Mouse (Mus musculus) heart, embryonic 16.5 days (tissue): ENCODE data around the gene Mov10l1. TPM values are rescaled to one million over a fixed set of nuclear protein-coding genes. Genes with fewer than 3 reads are reported as not detected.

Experiments
- ATAC-seq: fragments of 200-750 bp; cut with Nextera tagmentation; replicated peaks from 2 replicates; pipeline ENCODE4 v1.8.0; 2017; ENCODE audit warnings: moderate number of reproducible peaks; ENCODE audit not compliant: insufficient read depth, low FRiP score; ENCODE audit errors: extremely low read depth
- H3K27ac ChIP-seq: fragments of 300-500 bp; sonication (generic); 2 replicates; pipeline ENCODE4 v1.5.1; 2014; ENCODE audit warnings: mild to moderate bottlenecking, low read length, control low read depth, moderate library complexity
- H3K27me3 ChIP-seq: fragments of 300-500 bp; sonication (generic); 2 replicates; pipeline ENCODE4 v1.6.1; 2014; ENCODE audit warnings: low read length, mixed read lengths; ENCODE audit not compliant: control insufficient read depth, insufficient read depth
- H3K36me3 ChIP-seq: fragments of 300-500 bp; sonication (generic); 2 replicates; pipeline ENCODE4 v1.6.1; 2014; ENCODE audit not compliant: control insufficient read depth, insufficient read depth
- H3K4me1 ChIP-seq: fragments of 300-500 bp; sonication (generic); 2 replicates; pipeline ENCODE4 v1.6.1; 2014; ENCODE audit warnings: low read length, mixed read lengths; ENCODE audit not compliant: control insufficient read depth, insufficient read depth
- H3K4me2 ChIP-seq: fragments of 300-500 bp; sonication (generic); 2 replicates; pipeline ENCODE4 v1.6.1; 2014; ENCODE audit warnings: low read depth, mild to moderate bottlenecking, control low read depth, low read length
- H3K4me3 ChIP-seq: fragments of 300-500 bp; sonication (generic); 2 replicates; pipeline ENCODE4 v1.5.1; 2014; ENCODE audit warnings: mild to moderate bottlenecking, control low read depth, low read length
- H3K9ac ChIP-seq: fragments of 300-500 bp; sonication (generic); 2 replicates; pipeline ENCODE4 v1.6.1; 2014; ENCODE audit warnings: low read length, control low read depth
- H3K9me3 ChIP-seq: fragments of 300-500 bp; sonication (generic); replicated peaks from 2 replicates; pipeline ENCODE4 v1.6.1; 2016; ENCODE audit warnings: low read length; ENCODE audit not compliant: control insufficient read depth
- WGBS: fragments of 180-500 bp; shearing (Covaris S2); extraction: QIAGEN DNeasy Blood & Tissue Kit; methylation state at CpG from one replicate; pipeline ENCODE4 v1.1.7; 2014; 5-methylcytosine and 5-hydroxymethylcytosine counted together
- polyA plus RNA-seq: library from polyadenylated mRNA; unstranded; fragments of >200 nt; fragmentation: Nextera tagmentation; extraction: Ambion mirVana; gene quantifications from 2 replicates; pipeline ENCODE4 v1.2.1, GENCODE M21; 2015

Gene Mov10l1
- polyA plus RNA-seq, 1 experiment from 2014 or later, result 77.6 TPM

DNA sequence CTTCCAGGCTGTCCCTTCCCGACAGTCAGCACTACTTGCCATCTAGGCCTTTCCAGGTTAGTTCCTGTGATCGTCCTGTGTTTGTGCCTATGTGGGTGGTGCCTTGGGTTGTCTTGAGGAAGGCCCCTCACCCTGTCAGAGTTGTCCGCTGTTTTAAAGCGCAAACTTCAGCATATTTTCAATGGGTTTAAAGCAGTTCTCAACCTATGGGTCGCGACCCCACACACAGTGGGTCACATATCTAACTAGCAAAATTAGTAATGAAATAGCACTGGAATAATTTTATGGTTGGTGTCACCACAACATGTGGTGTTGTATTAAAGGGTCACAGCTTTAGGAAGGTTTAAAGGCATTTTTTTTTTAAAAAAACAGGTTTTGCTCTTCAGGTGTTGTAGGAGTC is 27.4 kb upstream of the Mov10l1 start:
- Histone ChIP-seq H3K27me3 (peaks cover 25% of the 10 kb centered on the region), H3K9ac (no peak overlapping the region), H3K4me1 (no peaks in the 10 kb centered on the region), H3K4me2 (no peak overlapping the region), H3K27ac (no peak overlapping the region), H3K36me3 (no peaks in the 10 kb centered on the region), H3K9me3 (no peaks in the 10 kb centered on the region), H3K4me3 (no peak overlapping the region)
- ATAC-seq, result no peak
- WGBS, result 85% methylated on average over 6 of the region's 6 CpGs

DNA sequence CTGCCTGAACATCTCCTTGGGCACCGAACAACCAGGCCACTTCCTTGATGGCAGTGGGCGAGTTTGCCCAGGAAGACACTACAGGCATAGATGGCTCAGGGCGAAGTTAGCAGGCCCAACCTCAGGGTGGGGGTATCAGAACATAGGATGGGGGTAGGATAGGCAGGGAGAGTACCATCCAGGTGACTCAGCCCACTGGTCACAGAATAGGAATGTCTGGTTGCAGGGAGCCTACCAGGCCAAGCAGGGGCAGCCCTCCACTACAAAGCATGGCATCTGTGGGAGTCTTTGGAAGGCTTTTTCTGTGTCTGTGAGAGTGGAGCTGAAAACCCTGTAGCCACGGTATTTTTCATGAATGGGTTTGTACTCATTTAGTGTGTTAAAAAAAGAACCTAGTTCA is 25.2 kb upstream of the Mov10l1 start:
- no peak for ATAC-seq
- 80% methylated on average over 4 of the region's 4 CpGs for WGBS
- Histone ChIP-seq H3K27ac (no peak overlapping the region), H3K9me3 (no peaks in the 10 kb centered on the region), H3K4me1 (no peaks in the 10 kb centered on the region), H3K36me3 (no peaks in the 10 kb centered on the region), H3K4me2 (no peak overlapping the region), H3K27me3 (peaks cover 25% of the 10 kb centered on the region), H3K9ac (no peak overlapping the region), H3K4me3 (no peak overlapping the region)

DNA sequence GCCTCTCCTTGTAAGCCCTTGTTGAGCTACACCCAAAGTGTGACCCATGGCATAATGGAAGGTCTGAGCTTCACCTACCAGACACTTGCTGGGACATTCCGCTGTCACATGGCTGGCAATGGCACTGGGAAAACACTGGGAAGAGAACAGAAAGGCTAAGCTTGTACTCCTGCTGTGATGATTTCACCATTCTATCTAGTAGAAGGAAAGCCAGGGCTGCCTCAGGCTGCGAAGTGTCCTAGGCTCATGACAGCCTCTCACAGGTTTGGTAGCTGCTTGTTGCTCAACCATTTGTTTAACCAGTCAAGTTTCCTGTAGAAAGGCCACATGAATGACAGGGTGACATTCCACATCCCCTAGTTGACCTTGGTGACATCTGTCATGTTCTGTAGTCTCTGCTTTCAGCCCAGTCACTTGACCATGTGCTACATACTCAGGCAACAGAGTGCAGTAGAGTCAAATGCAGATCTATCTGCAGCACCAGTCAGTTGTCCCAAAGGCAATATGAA is 18.6 kb upstream of the Mov10l1 start:
- H3K27me3 ChIP-seq, result 0 out of 2 replicates have a peak, but pooled peaks cover 4% of the 10 kb centered on the region
- H3K36me3 ChIP-seq, result no peaks in the 10 kb centered on the region
- no peak overlapping the region for H3K4me2 ChIP-seq
- ATAC-seq, result no peak
- H3K9me3 ChIP-seq, result no peaks in the 10 kb centered on the region
- H3K4me1 ChIP-seq, result no peaks in the 10 kb centered on the region
- no peak overlapping the region for H3K4me3 ChIP-seq
- no peak overlapping the region for H3K9ac ChIP-seq
- WGBS, result 93% methylated on average over 2 of the region's 2 CpGs
- no peak overlapping the region for H3K27ac ChIP-seq

DNA sequence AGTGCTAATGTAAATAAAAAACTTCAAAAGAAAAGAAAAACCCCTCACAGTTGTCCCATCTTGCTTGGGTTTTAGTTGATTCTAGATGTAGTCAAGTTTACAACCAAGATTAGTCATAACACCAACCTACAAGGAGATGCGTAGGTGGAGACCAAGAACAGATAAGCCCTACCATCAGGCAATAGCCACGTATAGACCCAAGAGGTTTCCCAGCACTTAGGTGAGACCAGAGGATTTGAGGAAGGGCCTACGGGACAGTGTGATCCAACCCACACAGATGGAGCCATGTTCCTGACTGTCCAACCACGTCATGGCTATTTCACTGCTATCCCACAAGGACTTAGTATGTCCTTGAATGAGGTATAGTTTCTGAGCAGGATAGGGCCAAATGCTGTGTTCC is 10.4 kb upstream of the Mov10l1 start:
- Histone ChIP-seq H3K27ac (no peak overlapping the region), H3K4me1 (no peaks in the 10 kb centered on the region), H3K36me3 (no peaks in the 10 kb centered on the region), H3K4me3 (no peak overlapping the region), H3K27me3 (no peaks in the 10 kb centered on the region), H3K9ac (no peak overlapping the region), H3K4me2 (no peak overlapping the region), H3K9me3 (no peaks in the 10 kb centered on the region)
- no peak for ATAC-seq
- WGBS, result 86% methylated on average over 4 of the region's 4 CpGs

DNA sequence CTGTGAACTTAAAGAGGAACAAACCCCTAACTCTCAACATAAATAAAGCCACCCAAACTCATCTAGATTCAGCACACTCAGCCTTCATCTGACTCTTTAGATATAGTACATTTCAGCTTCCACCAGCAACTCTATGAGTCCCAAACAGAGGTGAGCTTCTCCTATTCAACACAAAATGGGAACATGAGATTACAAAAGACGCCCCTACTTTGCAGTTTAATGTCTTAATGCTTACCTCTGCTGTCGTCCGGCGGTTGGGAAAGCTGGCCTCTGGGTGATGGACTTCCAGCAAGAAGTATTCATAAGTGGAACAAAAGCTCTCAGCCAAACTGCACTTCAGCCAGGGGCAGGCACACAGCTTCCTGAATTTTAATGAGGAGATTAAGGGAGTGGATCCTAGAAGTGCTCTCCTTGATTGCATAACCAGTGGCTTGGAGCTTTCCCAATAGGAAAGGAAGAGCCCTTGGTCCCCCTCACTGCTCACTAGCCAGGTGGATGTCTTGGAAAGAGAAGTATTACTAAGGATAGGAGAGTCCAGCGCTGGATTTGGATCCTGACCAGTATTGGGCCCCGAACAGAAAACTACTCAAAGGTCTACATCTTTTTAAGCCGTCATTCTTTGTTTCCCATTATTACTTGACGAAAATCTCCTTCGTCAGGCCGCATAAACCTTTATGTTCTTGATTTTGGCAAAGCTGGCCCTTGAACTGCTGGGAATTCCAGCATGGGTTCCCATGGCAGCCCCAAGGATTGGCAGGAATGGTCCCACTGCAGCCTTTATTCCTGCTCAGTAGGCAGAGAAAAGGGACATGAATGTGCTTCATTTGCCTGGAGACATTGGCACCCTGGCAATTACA is 4.2 kb upstream of the Mov10l1 start, which contains the start of gene Mlc1:
Gene Mlc1, minus strand, starts transcription at position 727 of the 857 bp plus-strand sequence.
- H3K4me1 ChIP-seq, result no peaks in the 10 kb centered on the region
- no peaks in the 10 kb centered on the region for H3K9me3 ChIP-seq
- no peaks in the 10 kb centered on the region for H3K27me3 ChIP-seq
- no peak for ATAC-seq
- WGBS, result 76% methylated on average over 10 of the region's 10 CpGs
- no peak within 1 kb of the TSS for H3K4me3 ChIP-seq
- no peak within 1 kb of the TSS for H3K27ac ChIP-seq
- no peak within 1 kb of the TSS for H3K9ac ChIP-seq
- no peak within 1 kb of the TSS for H3K4me2 ChIP-seq
- H3K36me3 ChIP-seq, result no peaks in the 10 kb centered on the region

DNA sequence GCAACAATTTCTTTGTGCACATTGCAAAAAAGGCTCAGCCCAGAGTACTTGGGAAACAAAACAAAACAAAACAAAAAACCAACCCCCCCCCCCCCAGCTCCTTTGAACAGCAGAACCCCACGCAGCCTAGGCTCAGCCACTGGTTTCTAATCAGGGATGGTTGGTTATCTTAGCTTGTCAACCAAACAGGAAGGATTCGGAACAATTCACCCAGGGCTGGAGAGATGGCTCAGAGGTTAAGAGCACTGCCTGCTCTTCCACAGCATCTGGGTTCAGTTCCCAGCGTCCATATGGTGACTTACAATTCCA is 3.6 kb upstream of the Mov10l1 start:
- no peaks in the 10 kb centered on the region for H3K36me3 ChIP-seq
- H3K9me3 ChIP-seq, result no peaks in the 10 kb centered on the region
- WGBS, result 45% methylated on average over 3 of the region's 3 CpGs
- no peaks in the 10 kb centered on the region for H3K27me3 ChIP-seq
- H3K4me3 ChIP-seq, result no peak overlapping the region
- no peak overlapping the region for H3K9ac ChIP-seq
- no peak overlapping the region for H3K27ac ChIP-seq
- H3K4me2 ChIP-seq, result no peak overlapping the region
- H3K4me1 ChIP-seq, result no peaks in the 10 kb centered on the region
- ATAC-seq, result no peak

DNA sequence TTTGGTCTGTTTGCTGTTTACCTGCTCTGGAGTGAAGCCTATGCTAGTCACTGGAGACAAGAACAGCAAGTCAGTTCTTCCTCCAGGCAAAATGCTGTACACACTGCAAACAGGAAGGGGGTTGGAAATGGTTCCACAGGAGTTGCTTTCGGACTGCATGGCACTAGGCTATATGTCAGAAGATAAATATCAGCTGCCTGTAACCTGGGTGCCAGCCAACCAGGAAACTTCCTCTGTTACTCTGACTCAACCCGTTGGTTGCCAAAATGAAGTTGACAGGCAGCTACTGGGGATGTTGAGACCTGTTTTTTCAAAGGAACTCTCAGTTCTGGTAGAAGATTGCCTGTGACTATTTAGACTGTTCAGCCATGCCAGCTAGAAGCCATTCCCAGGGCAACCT is 6.5 kb downstream of the Mov10l1 start:
- H3K4me2 ChIP-seq, result no peak overlapping the region
- H3K27me3 ChIP-seq, result no peaks in the 10 kb centered on the region
- WGBS, result 50% methylated on average over 2 of the region's 2 CpGs
- no peak overlapping the region for H3K9ac ChIP-seq
- H3K27ac ChIP-seq, result no peak overlapping the region
- no peaks in the 10 kb centered on the region for H3K36me3 ChIP-seq
- ATAC-seq, result no peak
- H3K9me3 ChIP-seq, result no peaks in the 10 kb centered on the region
- no peaks in the 10 kb centered on the region for H3K4me1 ChIP-seq
- H3K4me3 ChIP-seq, result no peak overlapping the region

DNA sequence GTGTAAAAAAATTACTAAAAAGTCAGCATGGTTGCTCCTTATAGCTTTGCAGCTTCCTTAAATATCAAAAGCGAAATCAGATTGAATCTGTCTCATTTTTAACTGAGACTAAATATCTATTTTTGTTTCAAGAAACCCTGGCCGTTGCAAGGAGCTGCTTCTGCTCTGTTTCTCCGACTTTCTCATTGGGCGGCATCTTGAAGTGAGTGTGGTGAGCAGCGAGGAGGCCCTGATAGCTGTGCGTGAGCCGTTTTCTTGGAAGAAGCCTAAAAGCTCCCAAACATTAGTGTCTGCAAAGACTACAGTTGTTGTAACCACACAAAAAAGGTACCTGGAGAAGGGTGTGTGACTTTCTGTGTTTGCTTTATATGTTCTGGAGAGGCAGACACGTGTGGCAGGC is 15.9 kb downstream of the Mov10l1 start:
- 74% methylated on average over 8 of the region's 8 CpGs for WGBS
- H3K4me1 ChIP-seq, result no peaks in the 10 kb centered on the region
- no peaks in the 10 kb centered on the region for H3K36me3 ChIP-seq
- ATAC-seq, result no peak
- no peaks in the 10 kb centered on the region for H3K9me3 ChIP-seq
- no peak overlapping the region for H3K9ac ChIP-seq
- H3K27ac ChIP-seq, result no peak overlapping the region
- no peaks in the 10 kb centered on the region for H3K27me3 ChIP-seq
- H3K4me2 ChIP-seq, result no peak overlapping the region
- no peak overlapping the region for H3K4me3 ChIP-seq

DNA sequence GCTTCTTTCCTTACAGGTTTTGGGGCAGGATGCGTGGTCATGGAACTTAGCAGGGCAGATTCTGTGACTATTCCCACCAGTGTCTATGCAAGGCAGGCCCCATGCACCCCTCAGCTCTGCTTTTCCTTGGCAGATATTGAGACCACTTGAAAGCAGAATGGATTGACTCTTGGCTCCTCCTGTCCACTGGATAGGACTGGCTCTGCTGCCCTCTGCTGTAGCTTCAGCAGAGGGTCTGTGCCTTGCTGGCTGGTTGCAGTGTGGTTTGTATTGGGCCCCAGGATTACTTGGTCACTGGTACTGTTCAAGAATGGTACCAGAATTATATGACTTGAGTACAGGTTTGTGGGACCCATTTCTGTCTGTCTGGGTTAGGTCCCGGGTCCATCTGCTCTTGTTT is 16.4 kb downstream of the Mov10l1 start:
- Histone ChIP-seq H3K27ac (no peak overlapping the region), H3K4me1 (no peaks in the 10 kb centered on the region), H3K36me3 (no peaks in the 10 kb centered on the region), H3K9me3 (no peaks in the 10 kb centered on the region), H3K4me3 (no peak overlapping the region), H3K9ac (no peak overlapping the region), H3K27me3 (no peaks in the 10 kb centered on the region), H3K4me2 (no peak overlapping the region)
- 61% methylated on average over 2 of the region's 2 CpGs for WGBS
- ATAC-seq, result 0 out of 2 replicates have a peak, but pooled peaks have one; percentile 52
